Mouse (Mus musculus) myocyte (in vitro differentiated cells): ENCODE measurements around the gene Tdrkh.

Experiments used
- MAX ChIP-seq: IDR thresholded peaks from one replicate; pipeline ENCODE4 v1.6.1; 2011; ENCODE audit warnings: low read depth, mild to moderate bottlenecking, control low read depth
- POLR2A ChIP-seq: IDR thresholded peaks from one replicate; pipeline ENCODE4 v1.6.1; 2011; ENCODE audit warnings: low read depth, mild to moderate bottlenecking, control low read depth, moderate library complexity; ENCODE audit not compliant: insufficient read length
- POLR2AphosphoS2 ChIP-seq: IDR thresholded peaks from one replicate; pipeline ENCODE4 v1.6.1; 2011; ENCODE audit warnings: low read depth, control low read depth; ENCODE audit not compliant: insufficient read length
- REST ChIP-seq: IDR thresholded peaks from one replicate; pipeline ENCODE4 v1.6.1; 2011; ENCODE audit warnings: mild to moderate bottlenecking, control low read depth, moderate library complexity; ENCODE audit not compliant: insufficient read depth, insufficient read length
- TCF12 ChIP-seq: IDR thresholded peaks from one replicate; pipeline ENCODE4 v1.6.1; 2011; ENCODE audit warnings: mild to moderate bottlenecking, control low read depth; ENCODE audit not compliant: poor library complexity, insufficient read depth, severe bottlenecking

DNA sequence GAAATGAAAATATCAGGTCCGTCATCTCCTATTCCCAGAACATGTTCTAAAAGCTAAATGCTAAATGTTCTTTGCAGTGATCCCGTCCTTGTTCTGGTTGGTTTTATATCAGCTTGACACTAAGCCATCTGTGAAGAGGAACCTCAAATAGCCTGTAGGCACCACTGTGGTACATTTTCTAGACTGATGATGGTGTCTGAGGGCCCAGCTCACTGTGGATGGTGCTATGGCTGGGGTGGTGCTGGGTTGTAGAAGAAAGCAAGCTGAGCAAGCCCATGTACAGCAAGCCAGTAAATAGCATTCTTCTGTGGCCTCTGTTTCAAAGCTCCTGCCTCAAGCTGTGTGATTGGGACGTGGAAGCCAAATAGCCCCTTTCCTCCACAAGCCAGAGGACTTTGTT lies 44.0 kb downstream of the Tdrkh start:
- TF ChIP-seq POLR2A = no peak
- no peak for TF ChIP-seq REST
- no peak for TF ChIP-seq MAX
- TF ChIP-seq POLR2AphosphoS2 = no peak
- TF ChIP-seq TCF12 = no peak
